Mouse (Mus musculus): ENCODE data around the gene Fam168a. TPM values are rescaled to one million over a fixed set of nuclear protein-coding genes. Genes with fewer than 3 reads are reported as not detected.
"Not testable (repeated sequence)": the region's sequence is repeated elsewhere in the genome, so short reads cannot be mapped to it uniquely, and the experiment has no call there.

Fam168a gene
- polyA plus RNA-seq, 1 experiment from 2014 or later: 32.6 TPM

GRCm38 (mm10) chr7:100723453-100724294 lies 17.2 kb downstream of the Fam168a start:
- 23% methylated on average over 12 of the region's 12 CpGs for WGBS
- H3K27ac ChIP-seq (replicated peaks; ENCODE audit: low read depth, low read length): no peak overlapping the region
- H3K4me3 ChIP-seq (ENCODE audit: low read depth, low read length): no peak overlapping the region
- H3K36me3 ChIP-seq (replicated peaks; ENCODE audit: control insufficient read depth, insufficient read depth, low read depth, low read length): no peaks in the 10 kb centered on the region
- DNase-seq (ENCODE audit: low spot score): no peak
- H3K9ac ChIP-seq (replicated peaks; ENCODE audit: low read length): no peak overlapping the region
- ATAC-seq (replicated peaks; ENCODE audit: insufficient number of reproducible peaks, low FRiP score, low TSS enrichment, low read depth): no peak
- no peaks in the 10 kb centered on the region for H3K4me1 ChIP-seq (ENCODE audit: control insufficient read depth, insufficient read depth, low read length)
- H3K9me3 ChIP-seq (replicated peaks; ENCODE audit: control insufficient read depth, low read length): no peaks in the 10 kb centered on the region
- H3K4me2 ChIP-seq (ENCODE audit: low read depth, low read length): no peak overlapping the region
- H3K27me3 ChIP-seq (ENCODE audit: control insufficient read depth, insufficient read depth, low read length): no peaks in the 10 kb centered on the region

- no peak overlapping the region for H3K4me3 ChIP-seq (ENCODE audit: low read depth, low read length)
- H3K9me3 ChIP-seq (replicated peaks; ENCODE audit: control insufficient read depth, low read length): no peaks in the 10 kb centered on the region
- no peak for DNase-seq (ENCODE audit: low spot score)
- no peaks in the 10 kb centered on the region for H3K36me3 ChIP-seq (replicated peaks; ENCODE audit: control insufficient read depth, insufficient read depth, low read depth, low read length)
- 95% methylated on average over 2 of the region's 2 CpGs for WGBS
- no peak for ATAC-seq (replicated peaks; ENCODE audit: insufficient number of reproducible peaks, low FRiP score, low TSS enrichment, low read depth)
- no peak overlapping the region for H3K4me2 ChIP-seq (ENCODE audit: low read depth, low read length)
- H3K4me1 ChIP-seq (ENCODE audit: control insufficient read depth, insufficient read depth, low read length): no peaks in the 10 kb centered on the region
- no peak overlapping the region for H3K27ac ChIP-seq (replicated peaks; ENCODE audit: low read depth, low read length)
- no peak overlapping the region for H3K9ac ChIP-seq (replicated peaks; ENCODE audit: low read length)
- H3K27me3 ChIP-seq (ENCODE audit: control insufficient read depth, insufficient read depth, low read length): no peaks in the 10 kb centered on the region
Measured at GRCm38 (mm10) chr7:100727538-100728085, 21.2 kb downstream of the Fam168a start.

DNA sequence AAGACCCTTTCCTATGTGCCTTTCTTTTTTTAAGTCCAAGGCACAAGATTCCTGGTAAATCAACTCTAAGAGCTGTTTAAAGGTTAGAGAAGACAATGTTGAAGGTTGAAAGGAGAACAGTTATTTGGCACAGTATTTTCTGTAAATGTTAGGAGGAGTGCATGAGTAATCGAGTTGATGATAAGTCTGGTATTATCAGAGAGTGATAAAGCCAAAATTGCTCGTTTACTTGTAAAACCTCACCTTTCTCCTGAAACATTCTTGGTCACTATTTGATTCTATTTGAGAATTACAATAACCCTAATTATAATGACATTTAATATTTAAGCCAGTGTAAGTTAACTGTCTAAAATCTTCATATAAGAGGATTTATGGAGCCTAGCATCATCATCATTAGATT lies 23.3 kb downstream of the Fam168a start:
- H3K27me3 ChIP-seq (ENCODE audit: control insufficient read depth, insufficient read depth, low read length): no peaks in the 10 kb centered on the region
- H3K9me3 ChIP-seq (replicated peaks; ENCODE audit: control insufficient read depth, low read length): no peaks in the 10 kb centered on the region
- H3K4me2 ChIP-seq (ENCODE audit: low read depth, low read length): no peak overlapping the region
- WGBS: 91% methylated on average over 2 of the region's 2 CpGs
- no peaks in the 10 kb centered on the region for H3K4me1 ChIP-seq (ENCODE audit: control insufficient read depth, insufficient read depth, low read length)
- no peaks in the 10 kb centered on the region for H3K36me3 ChIP-seq (replicated peaks; ENCODE audit: control insufficient read depth, insufficient read depth, low read depth, low read length)
- H3K27ac ChIP-seq (replicated peaks; ENCODE audit: low read depth, low read length): no peak overlapping the region
- DNase-seq (ENCODE audit: low spot score) (no peak), ATAC-seq (replicated peaks; ENCODE audit: insufficient number of reproducible peaks, low FRiP score, low TSS enrichment, low read depth) (no peak)
- H3K4me3 ChIP-seq (ENCODE audit: low read depth, low read length): no peak overlapping the region
- no peak overlapping the region for H3K9ac ChIP-seq (replicated peaks; ENCODE audit: low read length)

DNA sequence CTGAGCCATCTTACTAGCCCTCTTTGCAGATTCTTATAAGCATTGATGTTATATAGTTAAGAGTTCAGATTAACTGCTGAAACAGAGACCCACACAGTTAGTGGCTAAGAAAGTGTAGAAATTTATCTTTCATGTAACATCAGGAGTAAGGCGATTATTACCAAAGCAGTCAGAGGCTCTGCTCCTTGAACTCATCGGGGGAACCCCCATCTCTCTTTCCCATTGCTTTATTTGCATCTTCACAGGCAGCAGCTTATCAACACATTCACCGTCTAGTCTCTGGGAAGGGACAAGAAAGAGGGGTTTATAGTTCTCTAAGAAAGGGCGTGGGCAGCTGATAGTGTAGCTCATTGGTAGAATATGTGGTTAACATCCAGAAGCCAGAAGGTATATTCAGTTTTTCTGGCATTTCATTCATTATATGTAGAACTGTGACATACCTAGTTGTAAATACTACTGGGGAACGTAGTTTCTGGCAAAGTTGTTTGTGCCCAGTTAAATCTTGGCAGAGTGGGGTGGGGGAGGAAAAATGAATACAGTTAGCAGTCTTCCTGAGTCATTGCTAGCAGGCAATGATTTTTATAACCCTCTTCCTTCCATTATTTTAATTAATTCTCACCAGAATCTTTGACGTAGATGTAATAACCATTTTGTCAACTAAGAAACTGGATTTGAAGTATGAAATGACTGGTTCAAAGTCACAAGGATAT lies 26.1 kb downstream of the Fam168a start:
- Histone ChIP-seq H3K9me3 (replicated peaks; ENCODE audit: control insufficient read depth, low read length) (no peaks in the 10 kb centered on the region), H3K27me3 (ENCODE audit: control insufficient read depth, insufficient read depth, low read length) (no peaks in the 10 kb centered on the region), H3K4me1 (ENCODE audit: control insufficient read depth, insufficient read depth, low read length) (no peaks in the 10 kb centered on the region), H3K36me3 (replicated peaks; ENCODE audit: control insufficient read depth, insufficient read depth, low read depth, low read length) (no peaks in the 10 kb centered on the region), H3K4me2 (ENCODE audit: low read depth, low read length) (no peak overlapping the region), H3K27ac (replicated peaks; ENCODE audit: low read depth, low read length) (no peak overlapping the region), H3K4me3 (ENCODE audit: low read depth, low read length) (no peak overlapping the region), H3K9ac (replicated peaks; ENCODE audit: low read length) (no peak overlapping the region)
- no peak for ATAC-seq (replicated peaks; ENCODE audit: insufficient number of reproducible peaks, low FRiP score, low TSS enrichment, low read depth)
- 71% methylated on average over 6 of the region's 6 CpGs for WGBS
- no peak for DNase-seq (ENCODE audit: low spot score)

- Histone ChIP-seq H3K4me3 (ENCODE audit: low read depth, low read length) (no peak overlapping the region), H3K36me3 (replicated peaks; ENCODE audit: control insufficient read depth, insufficient read depth, low read depth, low read length) (no peaks in the 10 kb centered on the region), H3K27me3 (ENCODE audit: control insufficient read depth, insufficient read depth, low read length) (no peaks in the 10 kb centered on the region), H3K4me1 (ENCODE audit: control insufficient read depth, insufficient read depth, low read length) (no peaks in the 10 kb centered on the region), H3K9me3 (replicated peaks; ENCODE audit: control insufficient read depth, low read length) (no peaks in the 10 kb centered on the region), H3K9ac (replicated peaks; ENCODE audit: low read length) (no peak overlapping the region), H3K4me2 (ENCODE audit: low read depth, low read length) (no peak overlapping the region), H3K27ac (replicated peaks; ENCODE audit: low read depth, low read length) (no peak overlapping the region)
- no peak for ATAC-seq (replicated peaks; ENCODE audit: insufficient number of reproducible peaks, low FRiP score, low TSS enrichment, low read depth)
- 56% methylated on average over 7 of the region's 7 CpGs for WGBS
- no peak for DNase-seq (ENCODE audit: low spot score)
Measured at GRCm38 (mm10) chr7:100733051-100733813, 26.8 kb downstream of the Fam168a start.

DNA sequence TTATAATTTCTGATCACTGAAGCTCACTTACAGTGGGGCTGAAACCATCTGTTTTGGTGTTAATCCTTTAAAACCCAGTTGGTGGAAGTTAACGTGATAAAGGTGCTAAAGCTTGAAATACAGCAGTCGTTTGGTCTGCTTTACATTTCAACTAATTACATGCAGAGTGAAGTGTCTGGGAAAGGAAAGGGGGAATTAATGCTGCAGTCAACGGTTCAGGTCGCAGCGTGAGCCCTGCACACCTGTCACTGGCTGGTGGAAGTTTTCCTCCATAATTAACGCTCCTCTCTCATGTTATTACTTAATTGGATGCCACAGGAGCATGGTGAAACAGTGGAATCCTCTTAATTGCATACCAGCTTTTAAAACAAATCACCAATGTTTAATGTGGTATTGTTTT lies 27.8 kb downstream of the Fam168a start:
- Histone ChIP-seq H3K4me2 (ENCODE audit: low read depth, low read length) (no peak overlapping the region), H3K9me3 (replicated peaks; ENCODE audit: control insufficient read depth, low read length) (no peaks in the 10 kb centered on the region), H3K27me3 (ENCODE audit: control insufficient read depth, insufficient read depth, low read length) (no peaks in the 10 kb centered on the region), H3K27ac (replicated peaks; ENCODE audit: low read depth, low read length) (no peak overlapping the region), H3K4me1 (ENCODE audit: control insufficient read depth, insufficient read depth, low read length) (no peaks in the 10 kb centered on the region), H3K9ac (replicated peaks; ENCODE audit: low read length) (no peak overlapping the region), H3K4me3 (ENCODE audit: low read depth, low read length) (no peak overlapping the region), H3K36me3 (replicated peaks; ENCODE audit: control insufficient read depth, insufficient read depth, low read depth, low read length) (no peaks in the 10 kb centered on the region)
- DNase-seq (ENCODE audit: low spot score) (no peak), ATAC-seq (replicated peaks; ENCODE audit: insufficient number of reproducible peaks, low FRiP score, low TSS enrichment, low read depth) (no peak)
- 40% methylated on average over 6 of the region's 6 CpGs for WGBS

DNA sequence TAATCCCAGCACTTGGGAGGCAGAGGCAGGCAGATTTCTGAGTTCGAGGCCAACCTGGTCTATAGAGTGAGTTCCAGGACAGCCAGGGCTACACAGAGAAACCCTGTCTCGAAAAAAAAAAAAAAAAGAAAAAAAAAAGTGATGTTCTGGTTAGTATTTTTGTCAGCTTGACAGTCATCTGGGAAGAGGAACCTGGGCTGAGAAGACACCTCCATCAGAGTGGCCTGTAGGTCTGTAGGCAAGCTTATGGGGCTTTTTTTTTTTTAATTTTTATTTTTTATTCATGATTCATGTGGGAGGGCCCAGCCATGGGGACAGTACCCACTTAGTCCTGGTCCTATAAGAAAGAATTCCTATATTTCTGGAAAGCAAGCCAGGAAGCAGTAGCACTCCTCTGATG lies 28.5 kb downstream of the Fam168a start:
- not testable (repeated sequence) for H3K36me3 ChIP-seq (replicated peaks; ENCODE audit: control insufficient read depth, insufficient read depth, low read depth, low read length); H3K4me2 ChIP-seq (ENCODE audit: low read depth, low read length)
- WGBS: 82% methylated on average over 1 of the region's 2 CpGs

More for the DNA sequence above, 28.5 kb downstream of the Fam168a start:
- not testable (repeated sequence) for DNase-seq (ENCODE audit: low spot score); ATAC-seq (replicated peaks; ENCODE audit: insufficient number of reproducible peaks, low FRiP score, low TSS enrichment, low read depth); H3K4me3 ChIP-seq (ENCODE audit: low read depth, low read length); H3K27ac ChIP-seq (replicated peaks; ENCODE audit: low read depth, low read length); H3K4me1 ChIP-seq (ENCODE audit: control insufficient read depth, insufficient read depth, low read length); H3K27me3 ChIP-seq (ENCODE audit: control insufficient read depth, insufficient read depth, low read length); H3K9ac ChIP-seq (replicated peaks; ENCODE audit: low read length); H3K9me3 ChIP-seq (replicated peaks; ENCODE audit: control insufficient read depth, low read length)
